Mouse (Mus musculus) heart, adult 8-10 months (tissue): ENCODE results near the gene Arglu1. TPM values are rescaled to one million over a fixed set of nuclear protein-coding genes. Genes with fewer than 3 reads are reported as not detected.

Experiments
- DNase-seq: peaks from one replicate; pipeline ENCODE4 v3.0.0; 2022; ENCODE audit warnings: low spot score
- total RNA-seq, 4 experiments: library from RNA; stranded (reverse); gene quantifications; 2 replicates each; pipeline ENCODE4 v1.2.4; 2022

Gene Arglu1
- total RNA-seq, 4 experiments from 2014 or later, result 21.1 to 35.1 (median 27.4) TPM

- DNase-seq, result peak; percentile 77
Observed at GRCm38 (mm10) chr8:8658426-8659224, 31.7 kb downstream of the Arglu1 start.

DNA sequence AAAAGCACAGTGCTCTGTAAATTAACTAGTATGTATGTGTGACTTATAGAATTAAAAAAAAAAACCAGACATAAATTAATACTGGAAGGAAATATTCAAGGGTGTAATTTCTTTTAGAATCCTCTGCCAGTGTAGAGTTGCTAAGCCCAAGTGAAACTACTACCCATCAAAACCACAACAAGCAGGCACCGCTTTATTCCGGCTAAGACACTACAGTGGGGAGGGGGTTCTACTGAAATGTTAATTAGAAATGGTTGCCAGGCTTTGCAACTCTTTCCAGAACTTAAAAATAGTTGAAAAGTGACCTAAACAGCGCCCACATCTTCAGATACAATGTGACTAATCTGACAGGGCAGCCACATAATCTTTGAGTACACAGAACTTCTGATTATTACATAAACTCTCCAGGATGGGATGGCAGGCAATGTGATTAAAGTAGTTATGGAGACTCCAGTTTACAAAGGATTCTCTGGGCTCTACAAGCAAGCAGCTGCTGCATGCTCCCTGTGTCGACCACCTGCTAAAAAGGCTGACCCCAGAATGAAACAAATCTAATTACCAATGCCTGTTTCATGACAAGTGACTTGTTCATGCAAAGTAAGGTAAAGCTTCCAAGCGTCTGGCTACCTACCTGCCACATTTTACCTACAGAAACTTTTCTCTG, 32.5 kb downstream of the Arglu1 start:
- DNase-seq, result no peak

DNA sequence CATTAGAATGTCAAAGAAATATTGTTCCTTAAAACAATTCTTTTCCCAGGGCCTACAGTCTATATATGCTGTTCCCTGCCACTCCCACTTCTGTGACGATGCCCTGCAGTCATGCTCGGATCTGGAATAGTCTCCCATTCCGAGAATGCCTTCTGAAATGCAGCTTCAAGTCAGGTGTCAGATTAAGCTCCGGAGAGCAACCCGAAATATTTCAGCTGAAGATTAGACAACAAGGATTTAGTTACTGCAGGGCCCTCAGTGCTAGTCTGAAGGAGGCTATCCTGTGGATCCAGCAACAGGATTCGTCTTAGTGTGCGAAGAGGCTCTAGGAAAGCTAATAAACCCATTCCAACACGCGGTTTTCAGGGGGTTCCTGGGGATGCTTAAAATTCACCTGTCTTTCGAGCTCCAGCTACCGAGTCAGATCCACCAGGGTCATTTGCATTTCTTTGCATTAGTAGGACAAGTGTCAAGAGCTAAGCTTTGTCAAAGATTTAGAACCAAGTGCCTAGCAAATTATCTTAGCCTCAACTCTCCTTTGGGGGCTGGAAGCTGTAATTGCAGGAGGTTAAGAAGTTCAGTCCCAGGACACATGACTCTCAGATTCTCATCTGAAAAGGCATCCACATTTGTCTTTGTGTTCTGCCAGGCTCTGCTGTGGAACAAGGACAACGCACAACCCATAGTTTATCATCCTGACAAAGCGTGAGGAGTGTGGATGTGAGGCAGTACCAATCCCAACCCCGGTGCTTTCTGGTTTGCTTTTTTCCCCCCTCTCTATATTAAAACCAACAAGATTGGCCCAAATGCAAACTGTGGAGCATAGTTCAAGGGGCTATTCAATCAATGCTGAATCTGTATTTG, 33.5 kb downstream of the Arglu1 start:
- no peak for DNase-seq

DNA sequence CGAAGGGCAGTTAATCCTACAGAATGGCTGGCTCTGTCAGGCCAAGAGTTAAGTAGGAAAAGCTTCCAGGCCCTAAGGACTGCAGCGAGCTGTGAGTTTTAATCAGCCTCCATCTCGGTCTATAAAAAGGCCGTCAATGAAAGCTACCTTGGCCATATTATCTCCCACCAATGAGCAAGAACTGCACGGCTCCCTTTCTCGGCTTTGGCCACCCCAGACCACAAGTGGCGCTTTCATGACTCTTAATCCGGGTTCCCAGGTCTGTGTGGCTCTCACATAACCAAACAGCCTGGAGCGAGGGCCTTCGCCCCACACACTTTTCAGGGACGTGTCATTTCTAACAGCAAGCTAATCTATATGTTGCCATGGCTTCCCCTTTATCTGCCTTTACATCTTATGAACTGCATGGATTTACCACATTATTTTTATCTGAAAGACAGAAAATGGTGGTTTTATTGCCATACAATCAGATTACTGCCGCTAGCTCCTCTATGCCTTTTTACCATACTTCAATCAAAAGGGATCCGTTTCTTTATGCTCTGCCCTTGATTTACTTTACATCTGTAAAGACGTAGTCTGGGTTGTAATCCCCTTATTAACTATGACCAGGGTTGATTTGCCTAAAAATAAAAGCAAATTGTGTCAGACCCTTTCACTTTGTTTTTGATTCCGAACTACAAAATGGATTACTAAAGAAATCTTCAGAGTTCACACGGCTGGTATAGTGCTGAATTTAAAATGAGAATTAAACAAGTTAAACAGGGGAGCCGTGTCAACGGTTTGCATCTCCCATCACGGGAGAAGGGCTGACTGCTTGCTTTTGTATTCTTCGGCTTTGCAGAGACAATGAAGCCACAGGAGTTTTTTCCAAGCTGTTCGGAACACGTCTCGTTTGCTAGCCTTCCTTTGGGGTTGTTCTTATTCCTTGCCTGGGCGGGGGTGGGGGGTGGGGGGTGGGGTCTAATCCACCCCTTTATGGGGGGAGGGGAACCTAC, 34.7 kb downstream of the Arglu1 start:
- DNase-seq, result no peak

DNA sequence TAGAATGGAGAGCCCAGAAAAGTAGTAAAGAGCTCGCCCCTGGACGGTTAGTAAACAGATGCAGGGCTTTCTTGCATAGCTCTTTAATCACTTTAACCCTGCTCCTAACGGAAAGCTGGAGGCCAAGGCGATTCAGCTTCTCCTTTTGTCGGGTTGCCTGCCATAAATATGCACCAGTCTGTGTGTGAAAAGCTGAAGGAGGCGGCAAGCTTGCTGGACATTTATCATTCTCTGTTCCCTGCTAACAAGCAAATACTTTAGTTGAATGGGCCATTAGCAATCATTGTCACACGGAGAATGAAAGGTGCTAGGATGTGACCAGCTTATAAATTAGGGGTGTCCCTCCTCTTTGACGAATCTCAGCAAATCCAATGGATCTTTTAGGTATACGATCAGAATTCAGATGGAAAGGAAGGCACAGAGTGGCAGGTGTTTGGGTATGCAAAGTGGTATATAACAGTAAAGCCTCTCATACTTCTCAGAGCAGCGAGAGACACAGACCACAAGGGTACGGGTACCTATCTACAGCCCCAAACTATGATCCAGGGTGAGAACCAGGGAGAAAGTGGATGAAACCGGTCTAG, 36.3 kb downstream of the Arglu1 start:
- no peak for DNase-seq

DNA sequence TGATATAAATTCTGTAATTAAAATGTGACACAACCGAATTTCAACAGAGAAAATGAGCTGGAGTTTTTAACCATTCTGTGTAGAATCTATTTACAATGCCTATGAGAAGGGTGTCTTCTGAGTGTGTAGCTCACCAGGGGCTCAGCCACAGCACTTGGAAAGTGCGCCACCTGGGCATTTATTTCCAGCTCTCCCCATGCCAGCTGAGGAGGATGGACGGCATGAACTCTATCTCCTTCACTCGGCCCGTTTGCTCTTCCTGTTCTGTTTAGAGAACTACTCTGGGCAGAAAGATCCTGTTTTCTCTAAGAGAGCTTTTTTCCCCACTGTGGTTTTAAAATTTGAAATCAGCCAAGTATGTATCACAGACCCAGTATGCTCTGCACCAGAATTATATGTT, 37.0 kb downstream of the Arglu1 start:
- DNase-seq, result no peak

DNA sequence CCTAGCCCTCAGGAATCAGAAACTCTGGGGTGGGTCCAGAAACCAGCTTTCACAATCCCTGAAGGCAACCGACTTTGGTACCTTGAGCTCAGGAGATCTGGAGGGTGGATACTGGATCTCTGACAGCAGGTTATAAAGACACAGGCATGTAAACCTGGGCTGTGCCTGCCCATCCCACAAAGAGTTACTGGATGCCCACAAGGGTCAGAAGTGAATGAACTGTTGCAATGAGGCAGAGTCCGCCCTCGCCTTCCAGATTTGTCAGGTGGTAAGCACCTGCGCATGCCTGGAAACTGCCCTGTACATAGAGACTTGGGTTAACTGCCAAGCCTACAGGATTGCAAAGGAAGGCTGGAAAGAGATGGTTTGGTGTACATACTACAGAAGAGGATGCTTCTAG, 37.9 kb downstream of the Arglu1 start:
- no peak for DNase-seq

GRCm38 (mm10) chr8:8649944-8650343, 40.4 kb downstream of the Arglu1 start:
- no peak for DNase-seq

DNA sequence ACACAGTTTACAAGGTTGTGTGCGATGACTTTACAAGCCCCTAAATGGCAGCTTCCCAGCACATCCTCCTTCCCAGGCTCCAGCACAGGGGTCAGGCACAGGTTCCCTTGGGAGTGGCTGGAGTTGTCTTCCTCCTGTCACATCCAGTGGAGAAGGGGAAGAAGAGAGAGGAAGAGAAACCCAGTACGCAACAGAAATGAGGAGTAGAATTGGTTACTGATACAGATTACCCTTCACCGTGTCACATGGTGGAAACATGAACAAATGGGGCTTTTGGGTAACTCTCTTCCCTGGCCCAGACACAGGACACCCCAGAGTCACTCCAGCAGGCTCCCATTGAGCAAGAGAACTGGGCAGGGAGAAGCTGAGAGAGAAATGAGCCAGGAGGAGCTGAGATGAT, 40.8 kb downstream of the Arglu1 start:
- DNase-seq, result no peak

GRCm38 (mm10) chr8:8648686-8649085, 41.6 kb downstream of the Arglu1 start:
- no peak for DNase-seq

GRCm38 (mm10) chr8:8647824-8648223, 42.5 kb downstream of the Arglu1 start:
- DNase-seq, result no peak

DNA sequence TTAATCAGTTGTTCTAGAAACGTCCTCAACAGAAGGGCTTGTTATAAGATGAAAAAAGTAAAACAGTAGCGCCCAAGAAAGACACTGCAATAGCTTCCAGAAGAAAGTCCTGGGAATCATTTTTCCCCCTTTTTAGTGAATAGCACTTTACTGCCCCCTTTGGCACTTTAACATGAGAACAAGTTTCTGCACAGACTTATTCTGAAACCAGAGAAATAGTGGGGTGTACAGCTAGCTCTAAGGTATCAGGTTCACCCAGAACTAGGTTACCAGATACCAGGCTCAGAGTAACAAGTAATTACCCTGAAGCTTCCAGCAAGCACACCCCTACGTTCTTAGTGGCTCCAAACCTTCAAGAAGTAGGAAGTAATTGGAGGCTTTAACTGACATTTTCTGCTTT, 43.0 kb downstream of the Arglu1 start:
- DNase-seq, result no peak

GRCm38 (mm10) chr8:8644160-8644915, 46.0 kb downstream of the Arglu1 start:
- DNase-seq, result no peak

GRCm38 (mm10) chr8:8640264-8640588, 50.1 kb downstream of the Arglu1 start:
- no peak for DNase-seq

DNA sequence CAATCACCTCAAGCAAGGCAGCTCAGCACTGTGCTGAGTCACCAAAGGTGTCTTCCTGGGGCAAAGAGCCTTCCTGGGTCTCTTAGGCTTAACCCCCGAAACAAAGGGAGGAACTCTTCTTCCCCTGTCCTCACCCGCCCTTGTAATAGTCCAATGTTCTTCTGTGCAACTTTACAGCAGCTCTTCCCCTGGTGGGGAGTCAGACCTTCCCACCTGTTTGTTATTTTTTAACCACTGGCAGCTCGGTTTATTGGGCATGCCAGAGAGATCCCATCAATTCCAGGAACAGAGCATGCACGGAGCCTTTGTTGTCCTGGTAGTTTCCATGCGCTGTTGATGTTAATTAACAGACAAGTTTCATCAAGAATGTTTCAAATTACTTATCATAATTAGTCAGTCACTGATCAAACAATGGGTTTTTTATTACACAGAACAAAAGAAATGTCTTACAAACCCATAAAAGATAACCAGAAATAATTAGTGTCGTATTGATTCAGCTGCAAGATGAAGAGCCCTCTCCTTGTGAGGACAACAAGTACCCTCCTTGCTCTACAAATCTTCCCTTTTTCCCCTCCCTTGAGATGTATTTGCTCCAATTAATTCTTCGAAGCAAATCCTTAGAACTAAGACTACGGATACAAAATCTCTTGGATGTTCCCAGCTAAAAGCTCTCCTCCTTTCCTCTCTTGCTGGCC, 50.6 kb downstream of the Arglu1 start:
- DNase-seq, result no peak

GRCm38 (mm10) chr8:8631394-8631793, 58.9 kb downstream of the Arglu1 start:
- no peak for DNase-seq

GRCm38 (mm10) chr8:8624017-8624416, 66.3 kb downstream of the Arglu1 start:
- DNase-seq, result no peak

GRCm38 (mm10) chr8:8623486-8623885, 66.8 kb downstream of the Arglu1 start:
- DNase-seq, result peak; percentile 81

DNA sequence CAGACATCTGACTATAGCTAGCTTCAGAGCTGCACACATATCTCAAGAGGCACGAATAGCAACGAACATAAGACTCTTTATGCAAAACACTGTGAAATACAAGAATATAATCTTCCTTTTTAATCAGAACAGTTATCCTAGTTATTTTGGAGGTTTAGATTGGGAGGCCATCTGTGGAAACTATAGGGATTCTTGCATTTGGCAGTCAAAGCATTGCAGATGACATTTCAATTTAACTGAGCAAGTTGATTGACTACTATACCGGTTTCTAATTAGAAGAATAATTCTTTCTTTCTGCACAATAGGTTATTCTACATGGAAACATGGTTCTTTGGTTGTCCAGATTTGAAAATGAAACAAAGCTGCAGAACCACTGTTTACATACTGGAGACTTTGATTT, 67.8 kb downstream of the Arglu1 start:
- no peak for DNase-seq
